Mouse (Mus musculus): ENCODE data around the gene Itk. TPM values are rescaled to one million over a fixed set of nuclear protein-coding genes. Genes with fewer than 3 reads are reported as not detected.

The Itk gene
- polyA plus RNA-seq, 1 experiment = 0.04 TPM

DNA sequence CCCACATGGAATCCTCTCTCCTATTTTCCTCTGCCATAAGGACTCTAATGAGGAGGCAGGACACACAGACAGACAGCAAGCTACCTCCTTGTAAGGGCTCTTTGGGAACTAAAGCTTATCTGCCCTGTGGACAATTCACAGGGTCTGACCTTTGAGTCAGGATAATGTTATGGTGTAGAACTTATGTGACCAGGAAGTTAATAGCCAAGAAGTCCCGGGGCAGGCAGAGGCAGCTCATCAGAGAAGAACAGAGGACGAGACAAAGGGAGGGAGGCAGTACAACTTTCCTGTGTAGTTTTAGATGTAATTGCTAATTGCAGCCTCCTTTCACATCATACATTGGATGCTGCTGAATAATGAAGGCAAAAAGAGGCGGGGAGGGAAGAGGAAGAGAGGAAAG, 1.3 kb upstream of the Itk start:
- TF ChIP-seq POLR2A (IDR thresholded peaks at IDR 0.05; ENCODE audit: borderline replicate concordance, extremely low read depth, insufficient read depth, insufficient read length, poor library complexity, severe bottlenecking) = no peak
- TF ChIP-seq CTCF (IDR thresholded peaks at IDR 0.05; ENCODE audit: borderline replicate concordance, extremely low read depth, insufficient read depth, insufficient read length) = no peak
- DNase-seq (ENCODE audit: low read depth) = no peak

DNA sequence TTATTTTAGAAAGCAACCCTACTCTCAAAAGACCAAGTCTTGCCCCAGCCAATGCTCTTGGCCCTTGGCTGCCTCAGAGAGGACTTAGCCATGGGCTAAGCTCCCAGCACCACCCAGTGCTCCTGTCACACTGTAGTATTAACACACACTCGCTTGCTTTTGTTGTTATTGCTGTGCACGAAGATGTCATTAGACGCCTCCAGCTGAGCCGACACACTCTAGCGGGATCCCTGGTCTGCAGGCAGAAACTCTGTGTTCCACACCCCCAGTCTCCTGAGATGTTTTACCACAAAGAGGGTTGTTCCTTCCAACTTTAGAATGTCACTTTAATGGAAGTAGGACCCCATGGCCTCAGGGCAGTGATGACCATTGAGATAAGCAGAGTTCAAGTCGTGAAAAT, 877 bp downstream of the Itk start:
- DNase-seq (ENCODE audit: low read depth) = no peak
- no peak for TF ChIP-seq CTCF (IDR thresholded peaks at IDR 0.05; ENCODE audit: borderline replicate concordance, extremely low read depth, insufficient read depth, insufficient read length)
- no peak for TF ChIP-seq POLR2A (IDR thresholded peaks at IDR 0.05; ENCODE audit: borderline replicate concordance, extremely low read depth, insufficient read depth, insufficient read length, poor library complexity, severe bottlenecking)

DNA sequence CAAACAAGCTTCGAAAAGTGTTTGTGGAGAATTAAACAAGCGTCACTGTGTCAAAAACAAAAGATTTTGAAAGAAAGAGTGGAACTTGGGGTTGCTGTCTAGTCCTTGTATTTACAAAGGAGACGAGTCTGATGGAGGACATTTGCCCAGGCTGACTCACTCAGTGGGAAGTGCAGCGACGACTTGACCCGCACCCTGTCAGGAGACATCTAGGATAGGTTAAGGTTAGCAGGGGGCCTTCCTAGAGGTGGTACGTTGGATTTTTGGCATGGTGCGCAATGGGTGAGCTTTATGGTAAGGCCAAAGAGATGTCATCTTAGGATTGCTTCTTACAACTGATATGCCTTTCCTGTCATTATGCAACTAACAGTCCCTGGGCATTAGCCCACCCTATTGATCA, 2.3 kb downstream of the Itk start:
- no peak for DNase-seq (ENCODE audit: low read depth)
- TF ChIP-seq CTCF (IDR thresholded peaks at IDR 0.05; ENCODE audit: borderline replicate concordance, extremely low read depth, insufficient read depth, insufficient read length) (no peak), POLR2A (IDR thresholded peaks at IDR 0.05; ENCODE audit: borderline replicate concordance, extremely low read depth, insufficient read depth, insufficient read length, poor library complexity, severe bottlenecking) (no peak)

DNA sequence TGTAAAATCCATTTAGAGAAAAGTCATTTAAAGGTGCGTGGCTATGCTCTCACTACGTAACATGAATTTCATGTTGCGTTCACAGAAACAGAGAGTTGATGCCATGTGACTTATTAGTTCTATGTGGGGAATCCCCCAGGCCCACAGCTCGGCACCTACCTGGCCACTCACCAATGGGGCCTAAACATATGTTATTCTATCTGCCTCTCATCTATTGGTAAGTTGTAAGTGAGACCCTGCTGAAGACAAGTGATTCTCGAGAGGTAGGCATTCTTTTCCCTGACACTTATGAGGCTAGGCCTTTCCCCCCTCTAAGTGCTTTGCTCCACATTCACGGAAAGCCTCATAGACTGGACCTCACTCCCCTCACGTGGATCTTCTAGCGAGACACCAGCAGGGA, 2.8 kb downstream of the Itk start:
- TF ChIP-seq POLR2A (IDR thresholded peaks at IDR 0.05; ENCODE audit: borderline replicate concordance, extremely low read depth, insufficient read depth, insufficient read length, poor library complexity, severe bottlenecking) = no peak
- no peak for TF ChIP-seq CTCF (IDR thresholded peaks at IDR 0.05; ENCODE audit: borderline replicate concordance, extremely low read depth, insufficient read depth, insufficient read length)
- no peak for DNase-seq (ENCODE audit: low read depth)

DNA sequence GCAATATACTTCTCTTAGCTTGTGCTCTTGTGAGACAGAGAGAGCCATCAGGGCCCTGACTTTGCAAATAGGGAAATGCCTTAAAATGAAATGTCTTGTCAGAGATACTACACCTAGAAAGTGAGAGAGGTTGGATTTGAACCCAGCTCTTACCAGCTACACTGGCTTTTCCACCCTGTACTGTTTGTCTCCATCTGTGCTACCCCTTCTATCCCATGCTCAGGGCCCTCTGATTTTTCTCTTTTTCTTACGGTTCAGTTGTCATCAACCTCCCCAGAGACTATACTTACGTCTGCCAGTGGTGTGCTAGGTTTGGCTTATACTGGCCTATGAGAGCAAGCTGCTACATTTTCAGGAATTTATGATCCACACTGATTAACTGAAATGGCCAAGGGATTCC, 4.4 kb downstream of the Itk start:
- TF ChIP-seq POLR2A (IDR thresholded peaks at IDR 0.05; ENCODE audit: borderline replicate concordance, extremely low read depth, insufficient read depth, insufficient read length, poor library complexity, severe bottlenecking) (no peak), CTCF (IDR thresholded peaks at IDR 0.05; ENCODE audit: borderline replicate concordance, extremely low read depth, insufficient read depth, insufficient read length) (no peak)
- no peak for DNase-seq (ENCODE audit: low read depth)

DNA sequence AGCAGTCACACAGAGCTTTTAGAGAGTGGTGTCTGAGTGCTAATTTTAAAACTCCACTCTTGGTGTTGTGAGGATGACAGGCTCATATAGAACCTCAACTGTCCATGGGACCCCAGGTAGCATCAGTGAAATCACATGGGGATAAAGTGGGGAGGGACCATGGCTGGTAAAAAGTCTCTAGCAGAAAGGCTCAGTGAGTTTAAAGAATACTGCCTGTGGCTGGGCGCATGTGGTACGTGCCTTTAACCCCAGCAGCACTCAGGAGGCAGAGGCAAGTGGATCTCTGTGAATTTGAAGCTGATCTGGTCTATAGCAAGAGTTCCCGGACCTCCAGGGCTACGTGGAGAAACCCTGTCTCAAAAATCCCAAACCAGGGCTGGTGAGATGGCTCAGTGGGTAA, 6.8 kb downstream of the Itk start:
- DNase-seq (ENCODE audit: low read depth) = no peak
- TF ChIP-seq CTCF (IDR thresholded peaks at IDR 0.05; ENCODE audit: borderline replicate concordance, extremely low read depth, insufficient read depth, insufficient read length) (no peak), POLR2A (IDR thresholded peaks at IDR 0.05; ENCODE audit: borderline replicate concordance, extremely low read depth, insufficient read depth, insufficient read length, poor library complexity, severe bottlenecking) (no peak)

DNA sequence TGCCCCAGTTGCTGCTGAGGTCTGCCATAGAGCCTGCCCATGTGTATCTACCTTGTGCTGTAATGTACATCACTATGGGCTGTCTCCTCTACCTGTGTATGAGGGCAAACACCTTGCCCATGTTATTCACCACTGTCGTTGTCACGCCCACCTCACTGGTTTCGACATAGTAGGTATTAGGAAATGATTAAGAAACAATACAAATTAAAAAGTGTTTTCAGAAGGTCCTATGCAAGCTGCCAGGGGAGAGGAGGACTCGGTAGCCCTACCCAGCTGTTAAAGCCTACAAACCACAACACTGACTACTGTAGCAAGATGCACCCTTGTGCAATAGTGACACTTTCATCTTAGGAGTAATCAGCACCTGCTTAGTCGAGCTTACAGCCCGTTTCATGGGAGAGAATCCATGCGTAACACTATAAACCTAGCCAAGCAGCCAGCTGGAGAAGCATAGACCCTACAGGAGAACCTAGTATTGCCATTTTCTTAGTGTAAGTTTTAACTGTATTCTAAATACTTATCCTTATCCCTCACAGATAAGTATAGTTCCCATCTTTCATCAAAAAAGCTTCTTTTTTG, 9.1 kb downstream of the Itk start:
- TF ChIP-seq POLR2A (IDR thresholded peaks at IDR 0.05; ENCODE audit: borderline replicate concordance, extremely low read depth, insufficient read depth, insufficient read length, poor library complexity, severe bottlenecking) (no peak), CTCF (IDR thresholded peaks at IDR 0.05; ENCODE audit: borderline replicate concordance, extremely low read depth, insufficient read depth, insufficient read length) (no peak)
- no peak for DNase-seq (ENCODE audit: low read depth)

DNA sequence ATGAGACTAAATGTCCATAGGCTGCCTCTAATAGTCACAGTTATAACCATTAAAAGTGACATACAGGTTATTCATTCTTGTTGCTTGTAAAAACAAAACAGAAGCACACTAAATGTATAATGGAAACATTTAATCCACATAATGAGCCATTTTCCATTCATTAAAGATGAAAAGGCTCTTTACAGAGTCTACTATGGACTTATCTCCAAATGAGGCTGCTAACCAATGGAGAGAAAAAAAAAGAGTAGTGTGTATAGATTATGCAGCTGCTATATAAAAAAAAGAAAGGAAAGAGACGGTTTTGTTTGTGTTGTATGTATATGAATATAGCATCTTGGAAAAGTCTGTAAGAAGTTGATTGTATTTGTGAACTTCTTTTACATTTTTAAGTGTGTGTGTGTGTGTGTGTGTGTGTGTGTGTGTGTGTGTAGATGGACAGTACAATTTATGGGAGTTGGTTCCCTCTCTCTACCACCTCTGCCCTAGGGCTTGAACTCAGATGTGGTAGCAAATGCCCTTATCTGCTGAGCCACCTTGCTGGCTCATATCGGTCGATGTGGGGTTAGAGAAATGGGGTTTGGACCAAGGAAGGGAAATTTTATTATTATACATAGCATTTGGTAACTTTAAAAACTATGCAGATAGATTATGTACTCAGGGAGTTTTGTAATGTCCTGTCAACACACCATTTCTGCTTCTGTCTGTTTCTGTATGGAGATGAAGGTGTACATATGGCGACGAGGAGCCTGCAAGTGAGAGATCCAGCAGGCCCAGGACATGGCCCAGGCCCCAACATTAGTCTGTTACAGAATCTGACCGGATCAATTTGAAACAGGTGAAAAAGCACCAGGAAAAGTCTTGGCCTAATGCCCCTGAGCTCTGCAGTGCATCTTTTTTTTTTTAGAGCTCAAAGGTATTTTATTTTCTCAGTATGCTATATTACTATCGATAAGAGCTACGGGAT, 11.2 kb downstream of the Itk start:
- DNase-seq (ENCODE audit: low read depth) = no peak
- TF ChIP-seq CTCF (IDR thresholded peaks at IDR 0.05; ENCODE audit: borderline replicate concordance, extremely low read depth, insufficient read depth, insufficient read length) (no peak), POLR2A (IDR thresholded peaks at IDR 0.05; ENCODE audit: borderline replicate concordance, extremely low read depth, insufficient read depth, insufficient read length, poor library complexity, severe bottlenecking) (no peak)

DNA sequence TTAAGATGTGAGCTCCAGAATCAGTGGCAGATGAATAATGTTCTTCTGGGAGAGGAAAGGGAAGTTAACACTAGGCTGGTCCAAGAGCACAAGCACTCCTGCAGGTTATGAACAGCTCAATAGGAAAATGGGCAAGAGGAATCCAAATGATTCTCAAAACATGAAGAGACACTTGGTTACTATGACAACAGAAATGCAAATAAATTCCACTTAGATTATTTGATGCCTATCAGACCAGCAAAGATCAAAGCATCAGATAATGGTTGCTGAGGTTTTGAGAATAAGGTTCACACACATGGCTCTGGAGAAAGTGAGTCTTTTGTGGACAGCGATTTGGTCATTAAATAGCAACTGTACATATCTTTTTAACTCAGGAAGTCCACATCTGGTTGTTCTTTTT, 12.0 kb downstream of the Itk start:
- no peak for DNase-seq (ENCODE audit: low read depth)
- TF ChIP-seq POLR2A (IDR thresholded peaks at IDR 0.05; ENCODE audit: borderline replicate concordance, extremely low read depth, insufficient read depth, insufficient read length, poor library complexity, severe bottlenecking) (no peak), CTCF (IDR thresholded peaks at IDR 0.05; ENCODE audit: borderline replicate concordance, extremely low read depth, insufficient read depth, insufficient read length) (no peak)

DNA sequence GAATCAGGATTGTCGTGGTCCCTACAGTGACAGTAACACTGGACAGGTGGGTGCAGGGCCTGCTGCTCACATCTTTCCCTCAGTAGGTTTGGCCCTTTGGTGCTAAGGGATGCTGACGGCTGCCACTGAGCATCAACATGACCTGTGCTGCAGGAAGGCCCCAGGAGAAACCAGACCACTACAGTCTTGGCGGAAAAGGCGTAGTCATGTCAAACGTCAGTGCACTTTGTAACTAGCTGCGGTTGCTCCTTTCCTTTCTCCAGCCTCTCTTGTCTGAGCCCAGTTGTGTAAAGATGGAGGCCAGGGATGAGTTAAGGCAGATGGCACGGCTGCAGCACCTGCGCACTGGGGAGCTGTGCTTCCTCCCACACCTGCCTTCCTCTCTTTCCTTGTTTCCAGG, 14.3 kb downstream of the Itk start:
- no peak for DNase-seq (ENCODE audit: low read depth)
- no peak for TF ChIP-seq CTCF (IDR thresholded peaks at IDR 0.05; ENCODE audit: borderline replicate concordance, extremely low read depth, insufficient read depth, insufficient read length)
- TF ChIP-seq POLR2A (IDR thresholded peaks at IDR 0.05; ENCODE audit: borderline replicate concordance, extremely low read depth, insufficient read depth, insufficient read length, poor library complexity, severe bottlenecking) = no peak

DNA sequence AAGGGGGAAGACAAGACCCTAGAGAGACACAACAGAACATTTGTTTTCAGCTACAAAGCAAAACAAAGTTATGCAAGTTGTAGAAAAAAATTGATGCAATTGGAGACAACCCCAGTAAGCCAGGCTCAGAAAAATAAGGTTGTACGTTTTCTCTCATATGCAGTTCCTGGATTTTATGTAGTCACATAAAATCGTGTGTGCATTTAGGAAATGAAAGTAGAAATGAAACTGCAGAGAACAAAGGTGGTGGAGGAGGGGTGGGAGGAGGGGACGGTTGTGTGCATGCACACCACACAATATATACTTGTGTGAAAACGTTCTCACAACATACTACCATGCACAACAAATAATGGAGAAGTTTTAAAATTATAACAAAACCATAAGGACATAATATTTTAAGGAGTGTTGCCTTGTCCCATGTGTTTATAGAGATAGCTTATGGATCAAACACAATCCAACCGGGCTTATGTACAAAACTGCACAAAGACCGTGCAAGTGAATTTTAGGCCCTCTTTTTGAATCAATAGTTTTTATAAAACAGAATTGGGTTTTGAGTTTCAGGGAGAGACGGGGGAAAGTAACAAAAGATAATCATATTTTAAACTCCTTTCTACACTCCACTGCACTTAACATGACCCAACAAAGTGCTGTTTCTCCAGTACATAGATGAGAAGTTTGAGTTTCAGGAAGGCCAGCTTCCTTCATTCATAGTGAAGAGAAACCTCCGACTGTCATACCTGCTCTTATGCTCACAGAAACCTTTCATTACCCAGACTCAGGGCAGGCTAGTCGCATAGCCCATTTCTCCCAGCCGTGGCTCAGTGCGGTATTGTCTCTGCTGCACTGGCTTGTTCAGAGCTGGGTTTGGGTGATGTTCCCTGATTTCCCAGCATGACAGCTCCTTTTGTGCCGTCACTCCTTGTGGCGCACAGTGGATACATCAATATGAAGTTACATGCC, 16.0 kb downstream of the Itk start:
- no peak for DNase-seq (ENCODE audit: low read depth)
- no peak for TF ChIP-seq POLR2A (IDR thresholded peaks at IDR 0.05; ENCODE audit: borderline replicate concordance, extremely low read depth, insufficient read depth, insufficient read length, poor library complexity, severe bottlenecking)
